Mouse (Mus musculus) retina, postnatal 7 days (tissue): ENCODE results near the gene Zfp740.
"Not testable (repeated sequence)": the region's sequence is repeated elsewhere in the genome, so short reads cannot be mapped to it uniquely, and the experiment has no call there.

Experiments used
- DNase-seq: peaks from one replicate; pipeline ENCODE4 v3.0.0-alpha.2; 2012; ENCODE audit warnings: low read depth, low spot score

The Zfp740 gene

DNA sequence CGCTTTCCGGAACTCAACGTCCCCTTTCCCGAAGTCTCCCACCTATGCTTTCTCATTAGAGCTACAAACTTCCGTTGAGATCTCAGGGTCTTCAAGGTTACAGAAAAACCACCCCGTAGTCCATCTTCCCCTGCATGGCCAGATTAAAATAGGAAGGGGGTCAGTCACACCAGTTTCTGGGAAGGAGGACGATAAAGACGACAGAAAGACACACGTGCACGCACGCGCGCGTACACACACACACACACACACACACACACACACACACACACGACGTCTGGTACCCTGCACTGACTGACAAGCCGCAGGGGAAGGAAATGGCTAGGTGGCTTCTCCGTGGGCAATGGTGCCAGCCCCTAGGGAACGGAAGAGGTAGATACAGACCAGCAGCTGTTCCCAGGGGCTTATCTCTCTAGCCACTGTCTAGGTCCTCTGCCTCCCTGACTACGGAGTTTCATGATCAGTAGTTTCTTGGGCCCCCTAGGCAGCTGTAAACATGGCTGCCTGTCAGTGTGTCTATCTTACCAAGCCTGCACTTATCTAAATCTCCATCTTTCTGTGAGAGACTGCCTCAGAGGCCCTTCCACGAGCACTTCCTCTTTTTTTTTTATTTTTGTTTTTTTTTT is 22.1 kb downstream of the Zfp740 start:
- DNase-seq = no peak

GRCm38 (mm10) chr15:102225619-102226018 is 22.6 kb downstream of the Zfp740 start:
- DNase-seq = not testable (repeated sequence)

- no peak for DNase-seq
Observed at GRCm38 (mm10) chr15:102230408-102231321, 27.6 kb downstream of the Zfp740 start.

GRCm38 (mm10) chr15:102231748-102232147 is 28.7 kb downstream of the Zfp740 start, which contains the start of gene Itgb7:
Itgb7 (minus strand) TSS chr15:102231944.
- no peak for DNase-seq

DNA sequence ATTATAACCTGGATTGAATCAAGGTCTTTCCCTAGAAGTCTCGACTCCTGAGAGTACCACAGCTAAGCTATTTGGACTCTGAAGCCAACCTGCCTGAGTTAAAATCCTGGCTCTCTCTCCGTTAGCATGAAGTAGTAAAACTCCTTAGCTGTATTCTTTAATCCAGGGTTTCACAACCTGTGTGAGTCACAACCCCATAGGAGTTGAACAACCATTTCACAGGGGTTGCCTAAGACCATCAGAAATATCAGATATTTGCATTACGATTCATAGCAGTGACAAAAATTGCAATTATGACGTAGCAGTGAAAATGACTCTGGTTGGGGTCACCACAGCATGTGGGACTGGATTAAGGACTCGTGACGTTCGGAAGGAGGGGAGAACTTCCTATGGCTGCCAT is 29.7 kb downstream of the Zfp740 start:
- no peak for DNase-seq

GRCm38 (mm10) chr15:102233896-102234295 is 30.8 kb downstream of the Zfp740 start:
- no peak for DNase-seq

- no peak for DNase-seq
Observed at GRCm38 (mm10) chr15:102235371-102236027, 32.5 kb downstream of the Zfp740 start.

DNA sequence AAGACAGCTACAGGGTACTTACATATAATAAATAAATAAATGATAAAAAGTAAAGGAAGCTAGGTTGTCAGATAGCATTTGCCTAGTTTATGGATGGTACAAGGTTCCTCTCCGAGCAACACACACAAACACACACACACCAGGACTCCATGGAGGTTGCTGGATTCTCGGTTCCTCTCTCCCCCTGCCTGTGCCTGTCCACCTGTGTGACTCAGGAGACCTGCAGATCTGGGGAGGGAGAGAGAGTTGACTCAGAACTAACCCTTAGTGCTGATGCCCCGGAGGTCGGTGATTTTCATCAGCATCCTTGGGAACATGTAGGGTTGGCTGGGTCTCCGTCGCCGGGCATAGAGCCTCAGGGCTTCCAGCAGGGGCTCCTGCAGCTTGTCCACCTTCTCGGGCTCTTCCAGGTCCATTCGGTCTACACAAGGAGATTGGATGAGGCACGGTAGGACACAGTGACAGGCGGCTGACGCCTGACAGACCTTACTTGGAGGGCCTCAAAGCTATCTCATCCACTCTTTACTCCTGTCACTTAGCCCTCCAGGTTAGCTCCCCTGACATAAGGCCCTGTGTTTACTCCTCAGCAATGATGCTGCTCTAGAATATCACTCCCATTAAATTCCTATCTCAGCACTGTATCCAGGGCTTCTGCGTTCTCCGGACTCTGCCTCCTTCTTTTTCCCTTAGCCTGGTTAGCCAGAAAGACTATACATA is 35.7 kb downstream of the Zfp740 start:
- no peak for DNase-seq

DNA sequence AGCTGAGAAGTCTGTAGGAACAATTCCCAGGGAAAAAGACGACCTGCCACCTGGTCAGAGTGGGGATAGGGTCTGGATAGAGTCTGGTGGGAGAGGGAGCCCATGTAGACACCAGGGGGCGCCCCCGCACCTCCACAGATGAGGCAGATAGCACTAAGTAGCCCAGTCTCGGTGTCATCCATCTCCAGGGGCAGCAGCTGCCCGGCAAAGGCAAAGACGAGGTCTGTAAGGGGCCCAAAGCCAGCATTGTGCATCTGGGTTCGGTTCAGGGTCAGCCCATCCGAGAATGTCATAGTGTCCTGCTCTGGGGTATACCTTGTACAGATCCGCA is 36.2 kb downstream of the Zfp740 start:
- peak; percentile 80 for DNase-seq

DNA sequence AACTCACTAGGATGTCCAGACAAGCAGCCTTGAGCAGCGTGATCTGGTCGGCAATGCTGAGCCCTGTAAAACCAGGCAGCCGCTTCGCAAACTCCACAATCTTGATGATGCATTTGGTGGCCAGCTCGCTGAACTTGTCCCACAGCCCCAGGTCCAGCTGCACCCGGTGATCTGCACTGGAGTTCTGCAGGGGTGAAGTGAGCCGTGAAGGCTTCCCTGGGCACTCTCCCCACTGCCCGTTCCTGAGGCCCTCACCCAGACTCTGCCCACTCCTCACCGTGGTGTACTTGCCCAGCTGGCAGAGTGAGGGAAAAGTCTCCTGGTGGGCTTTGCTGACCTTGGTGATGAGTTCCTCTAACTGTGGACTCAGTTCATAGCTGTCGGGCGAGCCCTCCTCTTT is 36.8 kb downstream of the Zfp740 start:
- no peak for DNase-seq

GRCm38 (mm10) chr15:102240607-102241006 is 37.6 kb downstream of the Zfp740 start:
- no peak for DNase-seq

GRCm38 (mm10) chr15:102242404-102243228 is 39.6 kb downstream of the Zfp740 start:
- DNase-seq = no peak

DNA sequence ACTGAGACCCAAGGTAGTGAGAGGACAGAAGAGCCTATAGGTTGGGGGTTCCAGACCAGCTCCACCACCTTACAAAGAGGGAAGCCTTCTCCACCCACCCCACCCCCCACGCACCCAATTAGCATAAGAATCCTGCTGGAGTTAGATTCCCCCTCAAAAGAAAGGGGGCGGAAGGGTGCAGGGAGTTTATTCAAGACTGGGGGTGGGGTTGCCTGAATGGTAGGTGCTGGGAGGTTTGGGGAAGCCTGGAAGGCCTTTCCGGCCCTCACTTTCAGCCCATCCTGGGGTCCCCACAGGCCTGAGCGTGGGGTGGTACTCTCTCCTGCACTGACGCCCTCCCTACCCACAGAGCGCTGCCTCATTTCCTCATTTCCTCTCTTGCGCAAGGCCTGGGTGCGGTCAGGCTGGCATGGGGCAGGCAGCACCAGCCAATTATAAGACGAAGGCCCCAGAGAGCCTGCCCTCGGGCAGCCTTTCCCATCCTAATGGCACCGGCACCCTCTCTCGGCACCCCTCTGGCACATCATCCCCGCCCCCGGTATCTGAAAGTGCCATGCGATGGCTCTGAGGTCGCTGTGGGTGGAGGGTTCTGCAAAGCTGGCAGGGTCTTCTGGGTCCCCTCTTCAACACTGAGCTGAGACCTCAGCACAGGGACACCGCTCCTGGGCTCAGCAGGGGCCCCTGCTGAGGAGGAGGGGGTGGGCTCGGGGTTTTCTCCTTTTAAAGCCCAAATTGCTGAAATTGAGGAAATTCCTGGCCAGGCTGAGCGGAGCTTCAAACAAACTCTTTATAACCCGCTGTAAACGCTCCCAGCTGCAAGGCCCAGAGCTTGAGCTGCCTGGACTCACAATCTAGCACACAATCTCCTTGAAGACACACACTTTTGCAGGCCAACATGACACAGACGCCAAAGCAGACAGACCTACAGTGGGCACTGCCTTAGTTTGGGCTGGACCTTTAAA is 40.5 kb downstream of the Zfp740 start:
- no peak for DNase-seq

DNA sequence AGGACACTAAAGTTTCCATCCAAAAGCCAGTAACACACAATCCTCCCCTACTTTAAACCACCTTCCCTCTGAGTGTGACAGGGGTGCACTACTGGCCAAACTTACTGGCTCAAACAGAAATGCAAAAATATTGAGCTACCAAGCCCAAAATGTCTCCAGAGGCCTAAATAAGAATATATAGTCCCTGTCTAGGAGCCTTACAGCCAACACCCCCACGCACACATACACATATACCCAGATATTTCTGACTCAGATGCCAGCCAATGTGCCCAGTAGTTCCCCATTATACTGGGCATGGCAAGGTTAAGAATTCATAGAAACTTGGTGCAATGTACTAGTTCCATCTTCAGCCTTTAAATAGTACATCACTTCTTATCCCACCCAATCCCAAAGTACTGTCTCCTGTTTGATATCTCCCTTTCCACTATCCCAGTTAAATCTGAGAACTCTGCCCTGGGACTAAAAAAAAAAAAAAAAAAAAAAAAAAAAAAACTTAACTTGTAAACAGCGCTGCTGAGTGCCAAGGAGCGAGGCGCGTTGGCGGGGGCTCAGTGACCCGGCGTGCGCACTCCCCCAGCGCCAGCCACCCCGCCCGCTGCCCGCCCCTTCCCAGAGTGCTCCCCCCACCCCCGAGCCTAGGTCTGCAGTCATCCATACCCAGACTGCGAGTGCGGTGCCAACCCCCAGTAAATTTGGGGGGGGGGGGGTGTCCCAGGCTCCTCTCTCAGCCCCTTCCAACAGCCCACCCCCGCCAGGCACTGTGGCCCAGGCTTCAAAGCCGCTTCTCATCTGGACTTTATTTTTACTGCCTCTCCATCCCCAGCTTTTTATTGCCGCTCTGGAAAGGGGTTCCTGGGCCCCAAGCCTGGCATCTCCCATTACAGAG is 41.5 kb downstream of the Zfp740 start:
- no peak for DNase-seq

- DNase-seq = no peak
Observed at GRCm38 (mm10) chr15:102245461-102245881, 42.4 kb downstream of the Zfp740 start.

- DNase-seq = no peak
Observed at GRCm38 (mm10) chr15:102245891-102246741, 43.1 kb downstream of the Zfp740 start.

GRCm38 (mm10) chr15:102246866-102247251 is 43.8 kb downstream of the Zfp740 start:
- peak; percentile 71 for DNase-seq
